ENCODE assay signal across 16 mouse cellular contexts in genomic region chr13:36108528-36108927, GRCm38 (mm10).
"Had no signal": no experiment of that assay in that cellular context is flagged by ENCODE, and none has a peak within 500 bp of the region (broad histone marks: within the 10 kb centered on the region; RNA-seq: fewer than 3 reads in every experiment).

No protein-coding gene starts in this region.

- H3K4me1 ChIP-seq: midbrain, embryonic 12.5 days; neural tube, embryonic 12.5 days; stomach, embryonic 15.5 days had no signal

- H3K9ac ChIP-seq: liver, embryonic 12.5 days; liver, embryonic 14.5 days; lung, embryonic 14.5 days; midbrain, embryonic 12.5 days; neural tube, embryonic 12.5 days; stomach, embryonic 15.5 days had no signal

- H3K27ac ChIP-seq: liver, embryonic 12.5 days; liver, embryonic 14.5 days; midbrain, embryonic 10.5 days; midbrain, embryonic 12.5 days; neural tube, embryonic 12.5 days; stomach, embryonic 15.5 days; stomach, postnatal 0 days had no signal

- H3K27me3 ChIP-seq: liver, embryonic 12.5 days; midbrain, embryonic 12.5 days; neural tube, embryonic 12.5 days; stomach, embryonic 15.5 days had no signal

- ATAC-seq: liver, embryonic 12.5 days; midbrain, embryonic 16.5 days had no signal

- H3K4me2 ChIP-seq: liver, embryonic 12.5 days; lung, embryonic 14.5 days; midbrain, embryonic 12.5 days; neural tube, embryonic 12.5 days; stomach, embryonic 15.5 days had no signal

- H3K4me3 ChIP-seq: liver, embryonic 12.5 days; midbrain, embryonic 10.5 days; midbrain, embryonic 12.5 days; neural tube, embryonic 12.5 days; stomach, embryonic 15.5 days had no signal

- H3K36me3 ChIP-seq: midbrain, embryonic 10.5 days; midbrain, embryonic 12.5 days; neural tube, embryonic 12.5 days; stomach, embryonic 15.5 days had no signal

- DNase-seq: lung, adult 18-20 months; lung, embryonic 14.5 days; lung, postnatal 4 days; midbrain, embryonic 14.5 days; right cerebral cortex, postnatal 14 days; thymus, adult 2 months; thymus, postnatal 25 days; thymus, postnatal 4 days had no signal

- H3K9me3 ChIP-seq: liver, embryonic 12.5 days; midbrain, embryonic 10.5 days; midbrain, embryonic 12.5 days; neural tube, embryonic 12.5 days; stomach, embryonic 15.5 days had no signal
